Mouse (Mus musculus): ENCODE data around the gene Ncoa7. TPM values are rescaled to one million over a fixed set of nuclear protein-coding genes. Genes with fewer than 3 reads are reported as not detected.

Ncoa7 gene
- polyA plus RNA-seq, 1 experiment from 2014 or later, result 11.3 TPM

GRCm38 (mm10) chr10:30756064-30756463, 47.1 kb downstream of the Ncoa7 start:
- Histone ChIP-seq H3K36me3 (no peaks in the 10 kb centered on the region), H3K4me2 (replicated peaks) (no peak overlapping the region), H3K27me3 (no peaks in the 10 kb centered on the region), H3K9me3 (no peaks in the 10 kb centered on the region), H3K27ac (no peak overlapping the region), H3K4me3 (replicated peaks) (no peak overlapping the region), H3K4me1 (replicated peaks) (no peaks in the 10 kb centered on the region), H3K9ac (replicated peaks) (no peak overlapping the region)
- ATAC-seq, result no peak

GRCm38 (mm10) chr10:30754825-30755457, 48.2 kb downstream of the Ncoa7 start:
- Histone ChIP-seq H3K4me1 (replicated peaks) (no peaks in the 10 kb centered on the region), H3K4me2 (replicated peaks) (no peak overlapping the region), H3K36me3 (no peaks in the 10 kb centered on the region), H3K27ac (no peak overlapping the region), H3K9me3 (no peaks in the 10 kb centered on the region), H3K9ac (replicated peaks) (no peak overlapping the region), H3K27me3 (no peaks in the 10 kb centered on the region), H3K4me3 (replicated peaks) (no peak overlapping the region)
- 67% methylated on average over 4 of the region's 4 CpGs for WGBS
- ATAC-seq, result no peak

GRCm38 (mm10) chr10:30754082-30754481, 49.0 kb downstream of the Ncoa7 start:
- ATAC-seq, result no peak
- WGBS, result 76% methylated on average over 3 of the region's 3 CpGs

DNA sequence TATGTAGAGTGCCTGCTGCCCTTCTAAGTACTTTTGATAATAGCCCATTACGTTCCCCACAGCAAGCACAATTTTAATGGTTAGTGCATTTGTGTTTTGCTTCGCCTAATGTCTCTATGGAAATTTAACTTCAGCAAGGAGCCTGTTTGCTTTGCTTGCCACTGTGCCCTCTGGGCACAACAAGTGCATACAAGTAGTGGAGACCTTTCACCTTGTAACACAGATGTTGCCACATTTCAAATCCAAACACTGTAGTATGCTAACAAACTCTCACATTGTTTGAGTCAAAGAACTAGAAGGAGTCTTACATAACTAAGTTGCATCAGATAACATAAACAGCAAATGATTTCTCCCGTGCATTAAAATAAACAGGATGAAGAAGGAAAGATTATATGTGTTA, 50.6 kb downstream of the Ncoa7 start:
- Histone ChIP-seq H3K27ac (no peak overlapping the region), H3K4me3 (replicated peaks) (no peak overlapping the region), H3K9me3 (no peaks in the 10 kb centered on the region), H3K4me2 (replicated peaks) (no peak overlapping the region), H3K9ac (replicated peaks) (no peak overlapping the region), H3K27me3 (no peaks in the 10 kb centered on the region), H3K4me1 (replicated peaks) (no peaks in the 10 kb centered on the region), H3K36me3 (no peaks in the 10 kb centered on the region)
- ATAC-seq, result no peak
- 83% methylated on average over 3 of the region's 3 CpGs for WGBS

More at GRCm38 (mm10) chr10:30754082-30754481, 49.0 kb downstream of the Ncoa7 start:
- Histone ChIP-seq H3K36me3 (no peaks in the 10 kb centered on the region), H3K4me1 (replicated peaks) (no peaks in the 10 kb centered on the region), H3K9me3 (no peaks in the 10 kb centered on the region), H3K27me3 (no peaks in the 10 kb centered on the region), H3K4me2 (replicated peaks) (no peak overlapping the region), H3K4me3 (replicated peaks) (no peak overlapping the region), H3K9ac (replicated peaks) (no peak overlapping the region), H3K27ac (no peak overlapping the region)

DNA sequence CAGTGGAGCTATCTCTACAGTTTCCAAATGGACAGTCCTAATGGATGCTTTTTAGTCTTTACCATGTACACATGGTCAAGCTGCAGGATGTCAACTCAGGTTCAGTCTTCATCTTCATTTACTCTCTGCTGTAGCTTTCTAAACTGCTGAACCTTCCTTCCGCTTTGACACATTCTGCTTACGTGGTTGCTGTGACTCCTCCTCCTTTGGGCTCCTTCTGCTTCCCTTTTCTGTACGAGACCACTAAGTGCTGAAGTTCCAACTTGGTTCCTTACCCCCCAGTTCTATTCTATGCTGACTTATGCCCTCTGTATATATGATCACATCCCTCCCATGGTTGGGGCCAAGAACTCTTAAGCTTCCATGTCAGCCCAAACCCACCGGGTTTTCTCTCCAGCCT, 51.5 kb downstream of the Ncoa7 start:
- Histone ChIP-seq H3K27me3 (no peaks in the 10 kb centered on the region), H3K36me3 (no peaks in the 10 kb centered on the region), H3K27ac (no peak overlapping the region), H3K9me3 (no peaks in the 10 kb centered on the region), H3K9ac (replicated peaks) (no peak overlapping the region), H3K4me3 (replicated peaks) (no peak overlapping the region), H3K4me1 (replicated peaks) (no peaks in the 10 kb centered on the region), H3K4me2 (replicated peaks) (no peak overlapping the region)
- no peak for ATAC-seq
- whole genome bisulfite sequencing, result 94% methylated on average over 4 of the region's 4 CpGs

GRCm38 (mm10) chr10:30749807-30750206, 53.3 kb downstream of the Ncoa7 start:
- H3K36me3 ChIP-seq, result no peaks in the 10 kb centered on the region
- H3K4me3 ChIP-seq (replicated peaks), result no peak overlapping the region
- H3K4me2 ChIP-seq (replicated peaks), result no peak overlapping the region
- no peaks in the 10 kb centered on the region for H3K4me1 ChIP-seq (replicated peaks)
- no peak for ATAC-seq
- WGBS, result 91% methylated on average over 4 of the region's 4 CpGs
- no peak overlapping the region for H3K9ac ChIP-seq (replicated peaks)
- no peak overlapping the region for H3K27ac ChIP-seq
- H3K9me3 ChIP-seq, result no peaks in the 10 kb centered on the region
- H3K27me3 ChIP-seq, result no peaks in the 10 kb centered on the region

DNA sequence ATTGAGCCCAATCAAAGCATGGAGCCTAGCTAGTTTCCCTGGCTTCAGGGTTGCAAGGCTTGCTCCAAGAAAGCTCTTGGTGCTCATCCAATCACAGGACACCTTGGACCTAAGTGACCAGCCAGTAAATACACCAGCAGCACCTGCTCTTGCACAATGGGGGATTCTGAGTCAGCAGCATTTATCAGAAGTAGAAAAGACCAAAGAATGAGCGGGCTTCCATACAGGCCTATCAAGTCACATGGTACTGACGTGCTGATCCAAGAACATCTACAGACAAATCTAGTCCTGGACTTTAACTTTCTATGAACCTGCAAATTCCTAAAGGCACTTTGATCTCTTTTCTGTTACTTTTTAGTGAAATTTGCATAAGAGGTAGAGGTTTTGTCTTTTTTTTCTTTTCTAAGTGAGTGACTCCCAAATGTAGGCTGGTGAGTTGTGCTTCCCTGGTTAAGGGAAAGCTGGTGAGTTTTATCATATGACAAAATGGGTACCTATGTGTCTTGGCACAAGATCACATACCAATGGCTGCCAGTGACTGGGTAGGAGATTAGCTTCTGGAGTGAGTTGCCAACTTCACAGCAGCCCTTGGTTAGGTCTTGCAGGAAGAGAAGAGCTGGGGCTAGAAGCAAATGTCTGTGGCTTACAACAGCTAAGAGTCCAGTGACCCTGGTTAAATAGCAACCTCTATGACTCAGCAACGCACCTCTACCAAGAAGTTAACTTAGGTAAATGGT, 57.7 kb downstream of the Ncoa7 start:
- WGBS, result 93% methylated on average over 3 of the region's 3 CpGs
- Histone ChIP-seq H3K4me1 (replicated peaks) (no peaks in the 10 kb centered on the region), H3K36me3 (no peaks in the 10 kb centered on the region), H3K27me3 (no peaks in the 10 kb centered on the region), H3K9me3 (no peaks in the 10 kb centered on the region), H3K4me2 (replicated peaks) (no peak overlapping the region), H3K9ac (replicated peaks) (no peak overlapping the region), H3K27ac (no peak overlapping the region), H3K4me3 (replicated peaks) (no peak overlapping the region)
- ATAC-seq, result no peak

- H3K27me3 ChIP-seq, result no peaks in the 10 kb centered on the region
These were observed 59.9 kb downstream of the Ncoa7 start for GRCm38 (mm10) chr10:30743275-30743674.

GRCm38 (mm10) chr10:30738403-30738802, 64.7 kb downstream of the Ncoa7 start:
- no peak overlapping the region for H3K9ac ChIP-seq (replicated peaks)
- H3K36me3 ChIP-seq, result no peaks in the 10 kb centered on the region
- no peak for ATAC-seq
- no peaks in the 10 kb centered on the region for H3K27me3 ChIP-seq
- no peaks in the 10 kb centered on the region for H3K9me3 ChIP-seq
- WGBS, result 90% methylated on average over 3 of the region's 3 CpGs
- no peak overlapping the region for H3K4me2 ChIP-seq (replicated peaks)
- H3K4me1 ChIP-seq (replicated peaks), result no peaks in the 10 kb centered on the region
- no peak overlapping the region for H3K4me3 ChIP-seq (replicated peaks)
- H3K27ac ChIP-seq, result no peak overlapping the region

More at GRCm38 (mm10) chr10:30743275-30743674, 59.9 kb downstream of the Ncoa7 start:
- Histone ChIP-seq H3K9ac (replicated peaks) (no peak overlapping the region), H3K9me3 (no peaks in the 10 kb centered on the region), H3K4me3 (replicated peaks) (no peak overlapping the region), H3K27ac (no peak overlapping the region), H3K4me1 (replicated peaks) (no peaks in the 10 kb centered on the region), H3K4me2 (replicated peaks) (no peak overlapping the region), H3K36me3 (no peaks in the 10 kb centered on the region)
- no peak for ATAC-seq

DNA sequence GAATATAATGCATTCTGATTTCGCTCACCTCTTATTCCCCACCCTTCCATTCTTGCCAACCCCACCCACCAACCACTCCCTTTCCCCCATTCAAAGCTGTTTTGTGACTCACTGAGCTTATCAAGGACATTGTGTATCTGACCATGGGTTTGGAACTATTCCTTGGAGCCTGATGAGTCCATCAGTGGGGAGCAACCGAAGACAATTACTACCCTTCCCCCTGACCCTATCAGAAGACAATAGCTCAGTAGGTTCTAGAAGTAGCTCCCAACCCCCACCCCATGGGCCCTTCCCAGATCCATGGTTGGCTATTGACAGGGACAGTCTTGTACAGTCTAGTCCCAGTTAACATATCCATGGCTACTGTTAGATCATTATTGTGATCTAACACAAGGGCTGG, 65.8 kb downstream of the Ncoa7 start:
- Histone ChIP-seq H3K4me3 (replicated peaks) (no peak overlapping the region), H3K36me3 (no peaks in the 10 kb centered on the region), H3K27ac (no peak overlapping the region), H3K27me3 (no peaks in the 10 kb centered on the region), H3K9ac (replicated peaks) (no peak overlapping the region), H3K4me2 (replicated peaks) (no peak overlapping the region), H3K4me1 (replicated peaks) (no peaks in the 10 kb centered on the region), H3K9me3 (no peaks in the 10 kb centered on the region)
- 87% methylated on average over 2 of the region's 2 CpGs for WGBS
- no peak for ATAC-seq

GRCm38 (mm10) chr10:30733148-30733785, 69.9 kb downstream of the Ncoa7 start:
- WGBS, result 60% methylated on average over 2 of the region's 2 CpGs
- H3K4me3 ChIP-seq (replicated peaks), result no peak overlapping the region
- no peaks in the 10 kb centered on the region for H3K9me3 ChIP-seq
- no peak overlapping the region for H3K9ac ChIP-seq (replicated peaks)
- no peak overlapping the region for H3K4me2 ChIP-seq (replicated peaks)
- H3K27me3 ChIP-seq, result no peaks in the 10 kb centered on the region
- no peak for ATAC-seq
- H3K4me1 ChIP-seq (replicated peaks), result no peaks in the 10 kb centered on the region
- H3K36me3 ChIP-seq, result no peaks in the 10 kb centered on the region
- no peak overlapping the region for H3K27ac ChIP-seq

DNA sequence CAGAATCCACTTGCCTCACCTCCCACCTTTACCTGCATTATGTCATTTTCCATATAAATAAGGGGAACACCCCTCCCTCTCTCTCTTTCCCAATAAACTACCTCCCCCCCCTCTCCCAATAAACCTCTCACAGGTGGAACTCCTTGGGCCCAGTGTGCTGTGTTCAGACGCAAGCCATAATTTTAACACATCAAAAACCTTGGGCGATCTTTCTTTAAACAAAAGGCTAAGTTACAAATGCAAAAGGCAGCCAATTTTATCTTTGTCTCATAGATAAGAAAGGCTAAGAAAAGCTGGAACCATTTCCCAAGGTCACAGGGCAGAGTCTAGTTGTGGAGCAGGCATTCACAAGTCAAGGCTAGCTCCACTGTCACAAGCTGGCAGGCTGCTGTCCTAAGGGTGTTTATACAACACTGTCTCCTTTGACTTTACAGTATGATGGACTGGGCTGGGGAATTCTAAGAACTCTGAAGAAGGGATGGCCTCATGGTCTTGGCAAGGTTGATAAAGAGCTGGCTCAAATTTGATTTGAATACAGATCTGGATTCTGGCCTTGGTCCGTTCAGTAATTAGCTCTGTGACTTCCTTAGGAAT, 71.7 kb downstream of the Ncoa7 start:
- no peaks in the 10 kb centered on the region for H3K9me3 ChIP-seq
- H3K4me1 ChIP-seq (replicated peaks), result no peaks in the 10 kb centered on the region
- no peak overlapping the region for H3K4me2 ChIP-seq (replicated peaks)
- no peak overlapping the region for H3K4me3 ChIP-seq (replicated peaks)
- no peaks in the 10 kb centered on the region for H3K27me3 ChIP-seq
- H3K36me3 ChIP-seq, result no peaks in the 10 kb centered on the region
- H3K27ac ChIP-seq, result no peak overlapping the region
- WGBS, result 93% methylated on average over 3 of the region's 3 CpGs
- no peak for ATAC-seq
- no peak overlapping the region for H3K9ac ChIP-seq (replicated peaks)
